Mouse (Mus musculus) intestine, postnatal 0 days (tissue): ENCODE measurements at regions not wholly inside any gene's neighbourhood (a gene's known extent, or its start where the extent isn't known, plus 50 kb on each side); places are given as distances from the start of the nearest gene placed in this dataset.

ENCODE experiments used
- ATAC-seq: fragments of 200-750 bp; cut with Nextera tagmentation; 2 replicates; pipeline ENCODE4 v1.8.0; 2017; ENCODE audit warnings: mild to moderate bottlenecking, moderate TSS enrichment, moderate library complexity
- H3K27ac ChIP-seq: fragments of 300-500 bp; sonication (generic); 2 replicates; pipeline ENCODE4 v1.5.1; 2014; ENCODE audit warnings: mild to moderate bottlenecking, low read depth, low read length, moderate library complexity
- H3K27me3 ChIP-seq: fragments of 300-500 bp; sonication (generic); replicated peaks from 2 replicates; pipeline ENCODE4 v1.6.1; 2014; ENCODE audit warnings: low read length, mixed read lengths; ENCODE audit not compliant: control insufficient read depth, insufficient read depth
- H3K36me3 ChIP-seq: fragments of 300-500 bp; sonication (generic); 2 replicates; pipeline ENCODE4 v1.6.1; 2014; ENCODE audit warnings: mild to moderate bottlenecking, moderate library complexity; ENCODE audit not compliant: control insufficient read depth, insufficient read depth
- H3K4me1 ChIP-seq: fragments of 300-500 bp; sonication (generic); replicated peaks from 2 replicates; pipeline ENCODE4 v1.6.1; 2014; ENCODE audit warnings: antibody characterized with exemption, low read length, mixed read lengths; ENCODE audit not compliant: control insufficient read depth, insufficient read depth
- H3K4me2 ChIP-seq: fragments of 300-500 bp; sonication (generic); replicated peaks from 2 replicates; pipeline ENCODE4 v1.6.1; 2014; ENCODE audit warnings: low read depth, mild to moderate bottlenecking, moderate library complexity
- H3K4me3 ChIP-seq: fragments of 300-500 bp; sonication (generic); 2 replicates; pipeline ENCODE4 v1.5.1; 2014; ENCODE audit warnings: low read depth, low read length
- H3K9ac ChIP-seq: fragments of 300-500 bp; sonication (generic); 2 replicates; pipeline ENCODE4 v1.6.1; 2014; ENCODE audit warnings: mild to moderate bottlenecking, low read depth, low read length
- H3K9me3 ChIP-seq: fragments of 300-500 bp; sonication (generic); 2 replicates; pipeline ENCODE4 v1.6.1; 2016; ENCODE audit warnings: mixed run types; ENCODE audit not compliant: control insufficient read depth
- CTCF ChIP-seq: sonication (generic); IDR thresholded peaks from 2 replicates; pipeline ENCODE4 v1.5.1; 2016; ENCODE audit warnings: low read depth, mild to moderate bottlenecking, control low read depth, antibody characterized with exemption, moderate library complexity
- WGBS: fragments of 180-500 bp; shearing (Covaris S2); extraction: QIAGEN DNeasy Blood & Tissue Kit; methylation state at CpG from one replicate; pipeline ENCODE4 v1.1.7; 2014; 5-methylcytosine and 5-hydroxymethylcytosine counted together

GRCm38 (mm10) chr14:83959111-83959510, 484.3 kb upstream of the Pcdh17 start:
- no peak overlapping the region for H3K9ac ChIP-seq
- no peak overlapping the region for H3K4me2 ChIP-seq
- no peaks in the 10 kb centered on the region for H3K36me3 ChIP-seq
- H3K9me3 ChIP-seq = no peaks in the 10 kb centered on the region
- WGBS = 71% methylated on average over 3 of the region's 3 CpGs
- H3K4me3 ChIP-seq = no peak overlapping the region
- H3K27ac ChIP-seq = no peak overlapping the region
- TF ChIP-seq CTCF = no peak
- H3K4me1 ChIP-seq = no peaks in the 10 kb centered on the region
- ATAC-seq = no peak
- H3K27me3 ChIP-seq = no peaks in the 10 kb centered on the region

- Histone ChIP-seq H3K9me3 (no peaks in the 10 kb centered on the region), H3K27ac (no peak overlapping the region), H3K9ac (no peak overlapping the region), H3K4me3 (no peak overlapping the region), H3K4me1 (no peaks in the 10 kb centered on the region), H3K27me3 (no peaks in the 10 kb centered on the region), H3K4me2 (no peak overlapping the region), H3K36me3 (no peaks in the 10 kb centered on the region)
- 83% methylated on average over 3 of the region's 3 CpGs for WGBS
- no peak for ATAC-seq
- no peak for TF ChIP-seq CTCF
These were observed 459.8 kb upstream of the Pcdh17 start for GRCm38 (mm10) chr14:83983566-83983965.
